Mouse (Mus musculus) thymus, adult 2 months (tissue): ENCODE measurements around the gene Ddx10.

Experiments
- CTCF ChIP-seq: fragments of 200-500 bp; IDR thresholded peaks from 2 replicates; pipeline ENCODE4 v1.5.1; 2012; ENCODE audit warnings: mild to moderate bottlenecking, control low read depth, low read length, moderate library complexity, borderline replicate concordance; ENCODE audit not compliant: control insufficient read depth, poor library complexity, insufficient read depth; ENCODE audit errors: extremely low read depth
- POLR2A ChIP-seq: fragments of 200-500 bp; IDR thresholded peaks from 2 replicates; pipeline ENCODE4 v1.6.1; 2012; ENCODE audit warnings: mild to moderate bottlenecking, low read length, control low read depth, moderate library complexity; ENCODE audit not compliant: control insufficient read depth, poor library complexity, insufficient read depth; ENCODE audit errors: extremely low read depth

- peak; percentile 55 for TF ChIP-seq POLR2A
- 0 out of 2 replicates have a peak, but pooled peaks have one; percentile 27 for TF ChIP-seq CTCF
Observed at GRCm38 (mm10) chr9:53247953-53248397, at the start of gene Ddx10.
